Mouse (Mus musculus): Measurements from ENCODE around the gene Dph5.
A peak's percentile ranks its signal among the peaks of the same experiment; 100 is the strongest.

The Dph5 gene

GRCm38 (mm10) chr3:115951221-115951620 is 63.6 kb downstream of the Dph5 start:
- no peak for DNase-seq (ENCODE audit: low spot score)

GRCm38 (mm10) chr3:115952356-115952755 is 64.7 kb downstream of the Dph5 start:
- no peak for DNase-seq (ENCODE audit: low spot score)

GRCm38 (mm10) chr3:115953088-115953487 is 65.5 kb downstream of the Dph5 start:
- DNase-seq (ENCODE audit: low spot score), result no peak

DNA sequence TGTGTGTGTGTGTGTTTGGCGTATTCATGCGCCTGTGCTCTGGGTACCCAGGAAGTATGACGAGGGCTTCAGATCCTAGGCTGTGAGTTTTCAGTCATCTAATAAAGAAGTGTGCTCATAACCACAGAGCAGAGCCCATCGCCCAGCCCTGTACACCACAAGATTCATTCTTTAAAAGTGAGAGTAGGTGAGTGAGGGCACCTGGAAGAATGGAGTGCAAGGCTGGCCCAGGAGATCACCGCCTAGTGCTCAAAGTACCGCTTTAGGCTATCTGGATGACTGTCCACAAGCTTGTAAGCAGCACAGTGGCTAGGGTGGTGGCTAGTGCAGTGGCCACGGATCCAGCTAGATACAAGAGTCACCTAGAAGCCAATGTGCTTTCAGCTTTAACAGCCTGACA is 69.6 kb downstream of the Dph5 start:
- peak; percentile 30 for DNase-seq (ENCODE audit: low spot score)

DNA sequence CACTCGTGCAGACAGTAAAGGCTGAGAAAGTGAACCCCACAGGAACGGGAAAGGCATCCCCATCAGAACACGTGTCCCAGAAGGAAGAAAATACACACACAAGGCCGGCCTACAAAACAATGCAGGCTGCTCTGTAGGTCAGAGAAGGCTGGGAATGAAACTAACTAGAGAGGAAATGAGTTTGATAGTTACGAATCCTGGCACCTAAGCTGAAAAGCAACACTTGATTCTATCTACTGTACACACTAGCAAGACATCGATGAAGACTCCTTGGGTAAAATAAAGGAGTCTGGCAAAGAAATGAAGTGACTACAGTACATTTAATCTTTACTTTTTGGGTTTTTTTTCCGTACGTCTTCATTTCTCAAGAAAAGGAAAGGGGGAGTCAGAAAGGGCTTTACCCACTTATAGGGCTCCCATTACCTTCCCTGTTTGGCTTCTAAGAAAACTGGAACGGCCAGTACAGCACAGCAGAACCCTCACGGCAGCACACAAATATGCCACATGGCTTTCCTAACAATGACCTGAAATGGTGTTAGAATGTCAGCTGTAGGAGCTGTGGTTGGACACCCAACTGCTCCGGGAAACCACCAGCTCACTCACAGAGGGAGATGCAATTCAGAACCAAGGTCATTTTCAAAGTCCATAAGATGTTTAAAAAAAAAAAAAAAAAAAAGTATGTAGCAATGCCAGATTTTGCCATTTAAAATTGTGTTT is 73.8 kb downstream of the Dph5 start:
- no peak for DNase-seq (ENCODE audit: low spot score)

GRCm38 (mm10) chr3:115962028-115962415 is 74.4 kb downstream of the Dph5 start:
- DNase-seq (ENCODE audit: low spot score), result no peak

GRCm38 (mm10) chr3:115963597-115963996 is 76.0 kb downstream of the Dph5 start:
- no peak for DNase-seq (ENCODE audit: low spot score)

- no peak for DNase-seq (ENCODE audit: low spot score)
Observed at GRCm38 (mm10) chr3:115964071-115964470, 76.4 kb downstream of the Dph5 start.

GRCm38 (mm10) chr3:115968745-115969530 is 81.3 kb downstream of the Dph5 start:
- no peak for DNase-seq (ENCODE audit: low spot score)

- DNase-seq (ENCODE audit: low spot score), result peak; percentile 61
Observed at GRCm38 (mm10) chr3:115971045-115971785, 83.6 kb downstream of the Dph5 start.

- DNase-seq (ENCODE audit: low spot score), result peak; percentile 77
Observed at GRCm38 (mm10) chr3:115971891-115972646, 84.4 kb downstream of the Dph5 start.

DNA sequence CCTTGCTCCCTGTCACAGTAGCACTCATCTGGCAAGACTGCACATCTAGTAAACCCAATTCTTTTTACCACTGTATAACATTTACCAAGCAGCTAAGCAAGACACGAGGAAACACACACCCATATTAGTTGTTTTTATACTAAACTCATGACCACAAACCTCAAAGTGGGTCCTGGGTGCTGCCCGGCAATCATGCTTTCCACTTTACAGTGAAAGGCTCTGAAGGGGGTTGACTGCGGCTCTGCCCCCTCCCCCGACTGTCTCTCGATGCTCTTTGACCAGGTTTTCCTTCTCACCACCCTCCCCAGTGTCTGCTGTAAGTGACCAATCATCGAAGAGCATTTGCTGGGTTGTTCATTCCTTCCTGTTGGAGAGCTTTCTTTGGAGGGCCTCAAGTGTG is 86.6 kb downstream of the Dph5 start:
- DNase-seq (ENCODE audit: low spot score), result peak; percentile 91

GRCm38 (mm10) chr3:115974995-115975394 is 87.4 kb downstream of the Dph5 start:
- peak; percentile 75 for DNase-seq (ENCODE audit: low spot score)

GRCm38 (mm10) chr3:115979000-115979399 is 91.4 kb downstream of the Dph5 start:
- no peak for DNase-seq (ENCODE audit: low spot score)

DNA sequence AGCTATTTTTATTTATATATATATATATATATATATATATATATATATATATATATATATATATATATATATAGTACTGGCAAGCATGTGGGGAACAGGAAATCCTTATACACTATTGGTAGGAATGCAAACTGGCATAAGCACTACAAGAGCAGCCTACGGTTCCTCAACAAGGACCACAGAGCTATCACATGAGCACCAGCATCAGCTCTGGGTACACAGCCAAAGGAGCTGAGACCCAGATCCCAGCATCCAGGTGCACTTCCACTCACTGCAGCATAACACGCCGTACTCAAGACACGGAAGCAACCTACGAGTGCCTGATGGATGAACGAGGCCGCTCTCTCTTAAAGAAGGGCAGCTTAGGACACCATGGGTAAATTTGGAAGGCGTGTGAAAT is 95.6 kb downstream of the Dph5 start:
- no peak for DNase-seq (ENCODE audit: low spot score)

Measured in T-cell, adult 2 months (primary cell).